Mouse (Mus musculus): ENCODE measurements around the gene Cars2. TPM values are rescaled to one million over a fixed set of nuclear protein-coding genes. Genes with fewer than 3 reads are reported as not detected.
"Not testable (repeated sequence)": the region's sequence is repeated elsewhere in the genome, so short reads cannot be mapped to it uniquely, and the experiment has no call there.

Gene Cars2
- polyA plus RNA-seq, 1 experiment from 2014 or later, result 25.9 TPM

- WGBS, result under 1% methylated on average over 69 of the region's 69 CpGs
- peaks cover 80% of the 10 kb centered on the region for H3K27me3 ChIP-seq
- H3K36me3 ChIP-seq, result no peaks in the 10 kb centered on the region
- 0 out of 2 replicates have a peak within 1 kb of the TSS, but pooled peaks have one; percentile 37 for H3K9ac ChIP-seq
- peak within 1 kb of the TSS; percentile 100 for H3K4me2 ChIP-seq
- no peak within 1 kb of the TSS for H3K27ac ChIP-seq
- H3K4me3 ChIP-seq, result peak within 1 kb of the TSS; percentile 57
- peak; percentile 70 for ATAC-seq (ENCODE audit: insufficient number of reproducible peaks, low FRiP score, low TSS enrichment, low read depth)
- H3K9me3 ChIP-seq, result no peaks in the 10 kb centered on the region
- H3K4me1 ChIP-seq, result peaks cover 32% of the 10 kb centered on the region
Observed at GRCm38 (mm10) chr8:11477811-11478761, 72.5 kb downstream of the Cars2 start, which contains the start of gene Rab20. Rab20 (minus strand) TSS chr8:11478710.

GRCm38 (mm10) chr8:11477178-11477553 lies 73.4 kb downstream of the Cars2 start:
- peaks cover 81% of the 10 kb centered on the region for H3K27me3 ChIP-seq
- H3K36me3 ChIP-seq, result no peaks in the 10 kb centered on the region
- H3K4me1 ChIP-seq, result peaks cover 32% of the 10 kb centered on the region
- ATAC-seq (ENCODE audit: insufficient number of reproducible peaks, low FRiP score, low TSS enrichment, low read depth), result no peak
- WGBS, result 6% methylated on average over 9 of the region's 9 CpGs
- H3K9ac ChIP-seq, result no peak overlapping the region
- no peaks in the 10 kb centered on the region for H3K9me3 ChIP-seq
- peak overlapping the region; percentile 100 for H3K4me2 ChIP-seq
- H3K4me3 ChIP-seq, result peak overlapping the region; percentile 57
- no peak overlapping the region for H3K27ac ChIP-seq

- Histone ChIP-seq H3K4me1 (peaks cover 32% of the 10 kb centered on the region), H3K4me2 (peak overlapping the region; percentile 100), H3K4me3 (peak overlapping the region; percentile 57), H3K9ac (no peak overlapping the region), H3K27ac (no peak overlapping the region), H3K36me3 (no peaks in the 10 kb centered on the region), H3K27me3 (peaks cover 79% of the 10 kb centered on the region), H3K9me3 (no peaks in the 10 kb centered on the region)
- no peak for ATAC-seq (ENCODE audit: insufficient number of reproducible peaks, low FRiP score, low TSS enrichment, low read depth)
- 8% methylated on average over 24 of the region's 24 CpGs for WGBS
Observed at GRCm38 (mm10) chr8:11476338-11477177, 74.0 kb downstream of the Cars2 start.

GRCm38 (mm10) chr8:11475876-11476275 lies 74.7 kb downstream of the Cars2 start:
- no peaks in the 10 kb centered on the region for H3K9me3 ChIP-seq
- H3K4me3 ChIP-seq, result no peak overlapping the region
- peaks cover 74% of the 10 kb centered on the region for H3K27me3 ChIP-seq
- H3K27ac ChIP-seq, result no peak overlapping the region
- H3K36me3 ChIP-seq, result no peaks in the 10 kb centered on the region
- H3K4me2 ChIP-seq, result no peak overlapping the region
- ATAC-seq (ENCODE audit: insufficient number of reproducible peaks, low FRiP score, low TSS enrichment, low read depth), result no peak; the same call in 1 of the 2 replicates
- no peak overlapping the region for H3K9ac ChIP-seq
- H3K4me1 ChIP-seq, result peaks cover 32% of the 10 kb centered on the region
- 13% methylated on average over 2 of the region's 2 CpGs for WGBS

DNA sequence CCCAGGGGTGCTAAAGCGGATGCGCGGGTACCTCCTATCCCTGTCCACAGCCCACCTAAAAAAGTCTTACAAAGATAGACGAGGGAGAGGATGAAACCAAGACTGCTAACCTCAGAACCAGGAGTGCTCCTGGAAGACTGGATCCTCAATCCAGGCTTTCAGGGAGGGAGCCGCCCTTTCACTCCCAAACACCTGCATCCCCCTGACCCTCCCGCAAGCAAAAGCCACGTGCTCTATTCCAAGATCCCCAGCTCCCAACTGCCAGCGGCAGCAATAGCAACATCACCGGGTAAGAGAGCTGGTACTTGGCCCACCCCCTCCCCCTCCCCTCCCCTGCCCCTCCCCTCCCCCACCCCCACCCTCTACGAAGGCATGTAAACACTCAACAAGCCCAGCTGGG lies 75.2 kb downstream of the Cars2 start:
- Histone ChIP-seq H3K27me3 (peaks cover 70% of the 10 kb centered on the region), H3K36me3 (no peaks in the 10 kb centered on the region), H3K4me1 (peaks cover 32% of the 10 kb centered on the region), H3K4me2 (no peak overlapping the region), H3K27ac (no peak overlapping the region), H3K9me3 (no peaks in the 10 kb centered on the region), H3K9ac (no peak overlapping the region), H3K4me3 (no peak overlapping the region)
- no peak for ATAC-seq (ENCODE audit: insufficient number of reproducible peaks, low FRiP score, low TSS enrichment, low read depth)
- 12% methylated on average over 9 of the region's 10 CpGs for WGBS

DNA sequence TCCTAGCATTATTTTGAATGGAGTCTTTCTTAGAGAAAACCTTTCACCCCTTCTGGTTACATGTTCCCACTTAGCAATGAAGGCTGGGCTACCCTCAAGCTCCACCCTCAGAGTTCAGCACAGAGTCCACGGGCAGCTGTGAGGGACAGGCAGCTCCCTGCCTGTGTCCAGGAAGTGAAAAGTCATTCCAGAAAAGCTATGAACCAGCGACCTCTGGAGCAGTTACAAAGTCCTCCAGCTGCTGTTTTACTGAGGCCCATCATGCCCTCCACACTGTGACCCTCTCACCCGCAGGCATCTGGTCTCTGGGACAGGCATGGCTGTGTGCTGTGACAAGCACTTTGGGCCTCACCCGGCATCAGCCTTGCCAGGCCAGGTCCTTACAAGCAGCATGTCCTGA lies 77.5 kb downstream of the Cars2 start:
- Histone ChIP-seq H3K4me1 (peaks cover 19% of the 10 kb centered on the region), H3K4me3 (no peak overlapping the region), H3K9me3 (no peaks in the 10 kb centered on the region), H3K4me2 (no peak overlapping the region), H3K27ac (no peak overlapping the region), H3K27me3 (peaks cover 47% of the 10 kb centered on the region), H3K36me3 (no peaks in the 10 kb centered on the region), H3K9ac (no peak overlapping the region)
- no peak for ATAC-seq (ENCODE audit: insufficient number of reproducible peaks, low FRiP score, low TSS enrichment, low read depth)
- WGBS, result 24% methylated on average over 4 of the region's 4 CpGs

- 61% methylated on average over 8 of the region's 8 CpGs for WGBS
- H3K36me3 ChIP-seq, result no peaks in the 10 kb centered on the region
- no peak overlapping the region for H3K4me3 ChIP-seq
- H3K4me1 ChIP-seq, result peaks cover 1% of the 10 kb centered on the region
- no peaks in the 10 kb centered on the region for H3K9me3 ChIP-seq
- H3K4me2 ChIP-seq, result no peak overlapping the region
- no peak for ATAC-seq (ENCODE audit: insufficient number of reproducible peaks, low FRiP score, low TSS enrichment, low read depth)
- no peak overlapping the region for H3K9ac ChIP-seq
- peaks cover 31% of the 10 kb centered on the region for H3K27me3 ChIP-seq
- no peak overlapping the region for H3K27ac ChIP-seq
Observed at GRCm38 (mm10) chr8:11471309-11471708, 79.3 kb downstream of the Cars2 start.

DNA sequence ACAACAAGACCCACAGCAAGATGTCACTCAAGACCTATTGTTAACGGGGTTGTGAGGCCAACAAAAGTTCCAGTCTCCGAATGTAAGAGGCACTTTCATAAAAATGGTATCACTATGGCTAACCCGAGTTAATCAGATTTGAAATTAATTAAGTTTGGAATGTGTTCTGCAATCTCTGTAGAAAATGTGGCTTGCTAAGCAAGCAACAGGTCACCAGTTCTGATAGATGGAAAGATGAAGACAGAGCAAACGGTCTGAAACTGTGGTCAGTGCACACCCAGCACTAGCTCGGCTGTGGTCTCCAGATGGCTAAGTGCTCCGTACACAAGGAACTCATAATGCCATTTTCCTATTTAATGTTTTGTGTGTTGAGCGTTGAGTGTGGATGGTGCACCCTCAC lies 79.9 kb downstream of the Cars2 start:
- Histone ChIP-seq H3K27ac (no peak overlapping the region), H3K4me3 (no peak overlapping the region), H3K9me3 (no peaks in the 10 kb centered on the region), H3K4me1 (0 out of 2 replicates have a peak, but pooled peaks cover 4% of the 10 kb centered on the region), H3K36me3 (no peaks in the 10 kb centered on the region), H3K9ac (no peak overlapping the region), H3K27me3 (peaks cover 25% of the 10 kb centered on the region), H3K4me2 (no peak overlapping the region)
- no peak for ATAC-seq (ENCODE audit: insufficient number of reproducible peaks, low FRiP score, low TSS enrichment, low read depth)
- 78% methylated on average over 7 of the region's 7 CpGs for WGBS

DNA sequence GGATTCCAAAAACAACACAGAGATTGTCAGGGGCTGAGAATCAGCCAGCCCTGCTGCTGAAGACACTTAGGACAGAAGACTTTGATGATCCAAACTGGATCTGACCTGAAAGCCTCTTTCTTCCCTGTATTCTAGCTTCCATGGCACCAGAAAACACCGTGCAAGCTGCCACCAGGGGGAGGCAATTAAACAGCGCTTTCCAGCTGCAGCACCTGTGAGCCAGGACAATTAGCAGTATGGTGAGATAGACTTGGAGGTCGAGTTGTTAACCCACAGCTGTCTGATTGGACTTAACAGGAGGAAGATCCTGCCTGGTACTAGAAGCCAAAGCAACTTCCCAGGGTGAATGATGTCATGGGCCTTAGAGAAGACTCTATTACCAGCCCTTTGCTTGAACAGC lies 81.5 kb downstream of the Cars2 start:
- peaks cover 11% of the 10 kb centered on the region; the same call in 1 of the 2 replicates for H3K27me3 ChIP-seq
- 0 out of 2 replicates have a peak, but pooled peaks cover 4% of the 10 kb centered on the region for H3K4me1 ChIP-seq
- H3K9ac ChIP-seq, result no peak overlapping the region
- no peak overlapping the region for H3K4me3 ChIP-seq
- H3K27ac ChIP-seq, result no peak overlapping the region
- no peaks in the 10 kb centered on the region for H3K36me3 ChIP-seq
- H3K9me3 ChIP-seq, result no peaks in the 10 kb centered on the region
- H3K4me2 ChIP-seq, result no peak overlapping the region
- no peak for ATAC-seq (ENCODE audit: insufficient number of reproducible peaks, low FRiP score, low TSS enrichment, low read depth)
- 5% methylated on average over 3 of the region's 3 CpGs for WGBS

DNA sequence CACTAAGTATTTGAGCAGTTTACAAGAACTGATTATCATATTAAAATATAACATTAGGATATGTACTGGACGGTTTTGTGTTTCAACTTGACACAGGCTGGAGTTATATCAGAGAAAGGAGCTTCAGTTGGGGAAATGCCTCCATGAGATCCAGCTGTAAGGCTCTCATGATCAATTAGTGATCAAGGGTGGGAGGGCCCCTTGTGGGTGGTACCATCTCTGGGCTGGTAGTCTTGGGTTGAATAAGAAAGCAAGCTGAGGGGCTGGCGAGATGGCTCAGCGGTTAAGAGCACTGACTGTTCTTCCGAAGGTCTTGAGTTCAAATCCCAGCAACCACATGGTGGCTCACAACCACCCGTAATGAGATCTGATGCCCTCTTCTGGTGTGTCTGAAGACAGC lies 84.1 kb downstream of the Cars2 start:
- not testable (repeated sequence) for H3K27me3 ChIP-seq; H3K4me3 ChIP-seq; ATAC-seq (ENCODE audit: insufficient number of reproducible peaks, low FRiP score, low TSS enrichment, low read depth); H3K9ac ChIP-seq; H3K36me3 ChIP-seq; H3K4me1 ChIP-seq; H3K4me2 ChIP-seq; H3K27ac ChIP-seq; H3K9me3 ChIP-seq
- 88% methylated on average over 5 of the region's 5 CpGs for WGBS

DNA sequence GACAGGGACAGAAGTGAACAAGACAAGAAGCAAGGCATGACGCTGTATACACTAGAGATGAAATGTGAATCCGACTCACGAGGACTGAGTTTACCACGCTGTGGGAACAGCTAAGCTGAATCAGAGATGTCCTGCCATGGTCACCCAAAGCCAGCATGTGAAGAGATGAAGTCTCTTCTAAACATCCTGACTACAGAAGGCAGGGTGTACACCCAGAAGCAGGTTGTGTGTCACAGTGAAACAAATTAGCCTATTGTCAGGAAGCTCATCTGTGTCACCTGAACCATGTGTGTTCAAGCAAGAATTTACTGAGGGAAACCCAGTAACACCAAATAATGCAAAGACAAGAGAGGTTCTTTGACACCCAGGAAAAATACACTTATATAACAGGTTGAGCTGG lies 85.0 kb downstream of the Cars2 start:
- no peaks in the 10 kb centered on the region for H3K36me3 ChIP-seq
- no peak overlapping the region for H3K9ac ChIP-seq
- peaks cover 8% of the 10 kb centered on the region; the same call in 1 of the 2 replicates for H3K4me1 ChIP-seq
- no peak for ATAC-seq (ENCODE audit: insufficient number of reproducible peaks, low FRiP score, low TSS enrichment, low read depth)
- WGBS, result 88% methylated on average over 4 of the region's 4 CpGs
- H3K27me3 ChIP-seq, result no peaks in the 10 kb centered on the region
- no peak overlapping the region for H3K4me3 ChIP-seq
- no peaks in the 10 kb centered on the region for H3K9me3 ChIP-seq
- no peak overlapping the region for H3K27ac ChIP-seq
- no peak overlapping the region for H3K4me2 ChIP-seq

DNA sequence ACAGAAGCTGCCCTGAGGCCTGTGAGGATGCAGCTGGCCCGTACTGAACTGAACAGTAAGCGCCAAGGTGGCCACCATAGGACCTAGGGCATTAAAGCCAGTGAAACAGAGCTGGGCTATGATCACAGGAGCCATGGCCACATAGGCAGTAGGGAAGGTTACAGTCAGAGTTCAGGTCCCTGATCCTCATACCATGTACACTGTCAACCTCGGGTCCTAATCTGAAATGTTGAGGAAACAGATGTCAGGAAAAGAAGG lies 85.9 kb downstream of the Cars2 start:
- Histone ChIP-seq H3K4me2 (no peak overlapping the region), H3K9ac (no peak overlapping the region), H3K27ac (no peak overlapping the region), H3K9me3 (no peaks in the 10 kb centered on the region), H3K4me1 (peaks cover 8% of the 10 kb centered on the region; the same call in 1 of the 2 replicates), H3K27me3 (no peaks in the 10 kb centered on the region), H3K4me3 (no peak overlapping the region), H3K36me3 (no peaks in the 10 kb centered on the region)
- WGBS, result 77% methylated on average over 3 of the region's 3 CpGs
- no peak for ATAC-seq (ENCODE audit: insufficient number of reproducible peaks, low FRiP score, low TSS enrichment, low read depth)
